In genomic region chr19:16529999-16530398, GRCm38 (mm10) we compare ENCODE assay signal across 15 mouse cellular contexts.
DNase-seq lines count a peak whose midpoint lies in the region; ATAC-seq and TF ChIP-seq lines count a peak whose summit lies in the region.
"Had no signal": no experiment of that assay in that cellular context is flagged by ENCODE, and none has a peak within 500 bp of the region (broad histone marks: within the 10 kb centered on the region; RNA-seq: fewer than 3 reads in every experiment).

No protein-coding gene starts in this region.

- TF ChIP-seq CTCF in testis, adult 2 months (IDR thresholded peaks at IDR 0.05; ENCODE audit: control insufficient read depth, insufficient read depth, insufficient replicate concordance, low read depth, low read length), result no peak

- DNase-seq in adrenal gland, adult (ENCODE audit: inconsistent age in 2 of 2, low spot score in 1 of 2), result peak; percentile 58 to 85
- no peak for DNase-seq in adrenal gland, postnatal 4 days (ENCODE audit: low spot score in 2 of 2)
- DNase-seq in testis, postnatal 10 days (ENCODE audit: low spot score), result no peak
- no peak for DNase-seq in cerebellum, postnatal 14 days
- DNase-seq: cerebellum, adult 11-12 months; cerebellum, adult 9-10 months had no signal

- TF ChIP-seq POLR2A in testis, adult 2 months (IDR thresholded peaks at IDR 0.05; ENCODE audit: control insufficient read depth, low read depth, low read length), result no peak

- H3K27me3 ChIP-seq in testis, adult 2 months (ENCODE audit: control insufficient read depth, insufficient read depth, low read length), result no peaks in the 10 kb centered on the region
- H3K27me3 ChIP-seq: embryonic facial prominence, embryonic 13.5 days; forebrain, embryonic 12.5 days; heart, embryonic 15.5 days had no signal

- no peak overlapping the region for H3K4me3 ChIP-seq in testis, adult 2 months (ENCODE audit: control insufficient read depth, low read depth, low read length)
- H3K4me3 ChIP-seq: embryonic facial prominence, embryonic 13.5 days; forebrain, embryonic 12.5 days; heart, adult 2 months; heart, embryonic 15.5 days; hindbrain, embryonic 13.5 days had no signal

- H3K36me3 ChIP-seq in testis, adult 2 months (ENCODE audit: control insufficient read depth, insufficient read depth, low read length), result no peaks in the 10 kb centered on the region
- H3K36me3 ChIP-seq: embryonic facial prominence, embryonic 13.5 days; forebrain, embryonic 12.5 days; heart, embryonic 15.5 days; hindbrain, embryonic 13.5 days had no signal

- H3K4me1 ChIP-seq in testis, adult 2 months (ENCODE audit: control insufficient read depth, insufficient read depth, low read length), result peaks cover 9% of the 10 kb centered on the region; the same call in 1 of the 2 replicates
- H3K4me1 ChIP-seq: forebrain, embryonic 12.5 days; heart, embryonic 15.5 days; hindbrain, embryonic 13.5 days had no signal

- ATAC-seq in megakaryocyte progenitor cell, adult 5-6 weeks (replicated peaks; ENCODE audit: poor library complexity), result peak; percentile 56; the same call in 1 of the 2 replicates
- ATAC-seq in inflammation-experienced regulatory T-cells, adult 6 months, result no peak
- ATAC-seq: forebrain, embryonic 16.5 days had no signal

- H3K27ac ChIP-seq in testis, adult 2 months (ENCODE audit: control insufficient read depth, insufficient read depth, low read depth, low read length), result 0 out of 2 replicates have a peak overlapping the region, but pooled peaks have one; percentile 37
- H3K27ac ChIP-seq: embryonic facial prominence, embryonic 13.5 days; forebrain, embryonic 12.5 days; heart, adult 2 months; heart, embryonic 15.5 days; hindbrain, embryonic 13.5 days had no signal

Comparison
In these comparisons a context has a peak if more than half of its experiments do, and no peak if none do; other contexts are left out.
1. DNase-seq: peak in adrenal gland, adult (2 of 2); none in adrenal gland, postnatal 4 days (0 of 2), testis, postnatal 10 days (single experiment) and cerebellum, postnatal 14 days (0 of 2).